Mouse (Mus musculus): ENCODE data around the gene Ccr1. TPM values are rescaled to one million over a fixed set of nuclear protein-coding genes. Genes with fewer than 3 reads are reported as not detected.

Gene Ccr1
- polyA plus RNA-seq, 1 experiment = 1.8 TPM

DNA sequence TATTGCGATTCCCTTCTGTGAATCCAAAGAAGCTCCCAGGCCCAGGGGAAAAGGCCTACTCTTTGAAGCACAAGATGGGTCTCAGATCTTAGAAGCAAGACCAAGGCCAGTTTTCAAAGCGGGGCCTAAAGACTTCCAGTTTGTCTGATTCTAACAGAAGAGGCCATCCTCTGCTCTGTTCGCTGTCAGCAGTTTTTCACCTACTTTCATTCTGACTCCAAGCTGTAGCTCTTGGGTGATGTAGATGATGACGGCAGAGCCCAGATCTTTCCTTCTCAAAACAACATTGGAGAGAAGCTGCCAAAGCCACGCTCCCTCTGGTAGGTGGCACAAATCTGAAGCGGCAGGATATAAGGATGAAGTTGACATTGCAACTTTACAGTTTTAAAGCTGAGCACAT lies 33.1 kb downstream of the Ccr1 start:
- no peak for TF ChIP-seq CTCF (IDR thresholded peaks at IDR 0.05; ENCODE audit: borderline replicate concordance, control insufficient read depth, extremely low read depth, insufficient read depth, low read length, poor library complexity)
- no peak for TF ChIP-seq POLR2A (IDR thresholded peaks at IDR 0.05; ENCODE audit: control insufficient read depth, extremely low read depth, insufficient read depth, low read length, poor library complexity)
- Histone ChIP-seq H3K27ac (ENCODE audit: control insufficient read depth, insufficient read depth, low read length) (no peak overlapping the region), H3K4me1 (replicated peaks; ENCODE audit: control insufficient read depth, insufficient read depth, low read length) (peaks cover 13% of the 10 kb centered on the region), H3K36me3 (ENCODE audit: control insufficient read depth, insufficient read depth, low read length) (no peaks in the 10 kb centered on the region), H3K27me3 (ENCODE audit: control insufficient read depth, insufficient read depth, low read length) (no peaks in the 10 kb centered on the region), H3K4me3 (ENCODE audit: control insufficient read depth, insufficient read depth, low read length) (no peak overlapping the region)
- DNase-seq = no peak
- WGBS = 98% methylated on average over 6 of the region's 6 CpGs

DNA sequence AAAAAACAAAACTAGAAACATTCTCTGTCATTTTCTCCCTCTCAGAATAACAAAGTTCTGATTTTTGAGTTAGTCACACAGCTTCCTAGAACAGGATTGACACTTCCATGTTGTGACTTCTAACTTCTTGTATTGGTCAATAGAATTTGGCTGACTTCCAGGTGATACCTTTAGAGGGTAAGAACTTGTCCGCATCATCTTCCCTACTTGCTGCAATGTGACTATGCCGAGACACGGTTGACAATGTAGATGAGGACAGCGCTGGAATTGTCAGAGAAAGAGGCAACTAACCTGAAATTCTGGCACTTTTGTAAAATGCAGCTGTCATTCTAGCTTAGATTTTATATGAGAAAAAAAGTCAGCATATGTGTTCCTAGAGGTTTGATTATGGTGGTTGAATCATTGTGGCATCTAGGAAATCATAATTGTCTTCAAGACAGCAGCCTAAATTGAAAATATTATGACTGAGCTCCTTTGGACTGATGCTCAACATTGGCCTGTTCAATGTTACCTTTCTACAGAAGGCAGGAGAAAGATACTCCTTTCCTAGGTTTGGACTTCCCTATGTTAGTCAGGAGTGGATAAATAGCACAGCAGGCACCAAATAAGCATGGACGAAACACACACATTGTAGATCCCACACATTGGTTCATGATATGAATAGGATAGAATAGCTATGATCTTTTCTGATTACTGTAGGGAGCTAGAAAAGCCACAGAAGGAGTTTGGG lies 34.6 kb downstream of the Ccr1 start:
- WGBS = 94% methylated on average over 5 of the region's 5 CpGs
- DNase-seq = no peak

DNA sequence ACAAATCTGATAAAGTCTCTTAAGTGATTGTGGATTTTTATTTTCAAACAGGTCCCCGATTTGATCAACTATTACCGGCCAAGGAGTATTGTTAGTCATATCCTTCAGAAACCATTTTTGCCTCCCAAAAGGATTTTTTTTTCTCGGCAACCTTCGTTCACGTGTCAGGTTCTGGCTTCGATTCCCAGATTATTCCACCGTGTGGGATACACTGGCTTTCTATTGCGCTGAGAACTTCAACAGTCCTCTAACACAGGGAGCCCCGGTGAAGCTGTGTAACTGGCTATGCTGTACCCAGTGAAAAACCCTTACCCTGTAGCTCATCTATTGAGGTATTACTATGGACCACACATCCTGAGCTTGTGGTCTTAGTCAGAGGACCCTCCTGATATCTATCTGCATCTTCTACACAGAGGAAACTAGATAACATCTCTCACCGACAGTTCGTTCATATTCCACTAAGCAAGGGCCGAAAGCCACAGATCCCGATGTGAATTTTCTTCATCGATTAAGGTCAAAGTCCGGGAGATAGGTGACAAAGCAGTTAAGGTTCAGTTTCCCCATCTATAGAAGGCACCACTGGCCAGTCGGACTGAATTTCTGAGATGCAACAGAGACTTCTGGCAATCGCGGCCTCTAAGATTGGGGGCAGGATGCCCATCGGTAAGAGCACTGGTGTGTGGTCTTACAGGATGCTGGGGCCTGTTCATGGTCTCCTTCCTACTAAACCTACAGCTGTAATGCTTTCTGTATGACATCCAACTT lies 35.4 kb downstream of the Ccr1 start:
- Histone ChIP-seq H3K27me3 (ENCODE audit: control insufficient read depth, insufficient read depth, low read length) (no peaks in the 10 kb centered on the region), H3K4me3 (ENCODE audit: control insufficient read depth, insufficient read depth, low read length) (no peak overlapping the region), H3K36me3 (ENCODE audit: control insufficient read depth, insufficient read depth, low read length) (no peaks in the 10 kb centered on the region), H3K27ac (ENCODE audit: control insufficient read depth, insufficient read depth, low read length) (no peak overlapping the region), H3K4me1 (replicated peaks; ENCODE audit: control insufficient read depth, insufficient read depth, low read length) (peaks cover 19% of the 10 kb centered on the region)
- no peak for DNase-seq
- TF ChIP-seq CTCF (IDR thresholded peaks at IDR 0.05; ENCODE audit: borderline replicate concordance, control insufficient read depth, extremely low read depth, insufficient read depth, low read length, poor library complexity) = no peak
- TF ChIP-seq POLR2A (IDR thresholded peaks at IDR 0.05; ENCODE audit: control insufficient read depth, extremely low read depth, insufficient read depth, low read length, poor library complexity) = no peak
- 50% methylated on average over 19 of the region's 19 CpGs for WGBS

More for the DNA sequence above, 34.6 kb downstream of the Ccr1 start:
- Histone ChIP-seq H3K27ac (ENCODE audit: control insufficient read depth, insufficient read depth, low read length) (no peak overlapping the region), H3K4me3 (ENCODE audit: control insufficient read depth, insufficient read depth, low read length) (no peak overlapping the region), H3K36me3 (ENCODE audit: control insufficient read depth, insufficient read depth, low read length) (no peaks in the 10 kb centered on the region), H3K4me1 (replicated peaks; ENCODE audit: control insufficient read depth, insufficient read depth, low read length) (peaks cover 17% of the 10 kb centered on the region), H3K27me3 (ENCODE audit: control insufficient read depth, insufficient read depth, low read length) (no peaks in the 10 kb centered on the region)
- TF ChIP-seq CTCF (IDR thresholded peaks at IDR 0.05; ENCODE audit: borderline replicate concordance, control insufficient read depth, extremely low read depth, insufficient read depth, low read length, poor library complexity) (no peak), POLR2A (IDR thresholded peaks at IDR 0.05; ENCODE audit: control insufficient read depth, extremely low read depth, insufficient read depth, low read length, poor library complexity) (no peak)

DNA sequence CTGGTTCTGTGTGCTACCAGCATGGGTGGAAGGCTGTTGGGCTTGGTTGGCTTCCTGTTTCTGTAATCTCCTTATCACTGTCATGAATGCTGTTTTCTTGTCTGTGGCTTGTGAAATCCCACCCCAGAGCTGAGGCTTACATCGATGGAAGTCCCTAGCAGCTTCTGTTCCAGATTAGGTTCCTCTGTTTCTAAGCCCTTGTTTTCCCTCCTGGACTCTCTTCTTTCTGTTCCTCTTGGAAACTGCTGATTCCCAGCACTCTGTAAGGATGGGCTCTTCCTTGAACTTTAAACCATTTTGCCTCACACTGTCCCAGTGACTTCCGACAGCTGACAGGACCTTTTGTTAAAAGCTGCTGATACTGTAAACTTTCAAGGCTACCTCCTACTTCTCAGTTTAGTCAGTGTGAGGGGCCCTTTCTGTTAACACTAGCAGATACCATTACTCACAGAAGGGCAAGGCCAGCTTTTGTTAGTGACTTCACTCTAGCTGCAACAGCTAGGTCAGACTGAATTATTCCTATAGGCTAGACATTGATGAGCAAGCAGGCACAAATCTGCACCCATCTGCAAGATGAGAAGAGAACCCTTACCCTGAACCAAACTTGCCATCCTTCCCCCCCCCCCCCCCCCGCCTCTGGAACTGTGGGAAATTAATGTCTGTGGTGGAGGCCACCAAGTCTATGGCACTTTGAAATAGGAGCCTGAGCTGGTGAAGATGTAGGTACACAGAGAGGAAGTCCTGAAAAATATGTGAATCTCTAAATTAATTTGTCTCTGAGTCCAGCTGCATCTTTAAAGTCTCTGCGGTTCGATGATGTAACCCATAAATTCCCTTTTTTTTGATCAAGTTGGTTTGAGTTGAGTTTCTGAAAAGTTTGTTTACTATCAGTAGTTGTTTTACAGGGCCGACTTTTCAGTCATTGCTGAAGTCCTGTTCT lies 36.5 kb downstream of the Ccr1 start:
- H3K4me3 ChIP-seq (ENCODE audit: control insufficient read depth, insufficient read depth, low read length) = no peak overlapping the region
- no peaks in the 10 kb centered on the region for H3K27me3 ChIP-seq (ENCODE audit: control insufficient read depth, insufficient read depth, low read length)
- TF ChIP-seq CTCF (IDR thresholded peaks at IDR 0.05; ENCODE audit: borderline replicate concordance, control insufficient read depth, extremely low read depth, insufficient read depth, low read length, poor library complexity) (no peak), POLR2A (IDR thresholded peaks at IDR 0.05; ENCODE audit: control insufficient read depth, extremely low read depth, insufficient read depth, low read length, poor library complexity) (no peak)
- DNase-seq = peak; percentile 22
- H3K27ac ChIP-seq (ENCODE audit: control insufficient read depth, insufficient read depth, low read length) = no peak overlapping the region; the same call in 1 of the 2 replicates
- peaks cover 29% of the 10 kb centered on the region for H3K4me1 ChIP-seq (replicated peaks; ENCODE audit: control insufficient read depth, insufficient read depth, low read length)
- 39% methylated on average over 6 of the region's 6 CpGs for WGBS
- H3K36me3 ChIP-seq (ENCODE audit: control insufficient read depth, insufficient read depth, low read length) = no peaks in the 10 kb centered on the region

DNA sequence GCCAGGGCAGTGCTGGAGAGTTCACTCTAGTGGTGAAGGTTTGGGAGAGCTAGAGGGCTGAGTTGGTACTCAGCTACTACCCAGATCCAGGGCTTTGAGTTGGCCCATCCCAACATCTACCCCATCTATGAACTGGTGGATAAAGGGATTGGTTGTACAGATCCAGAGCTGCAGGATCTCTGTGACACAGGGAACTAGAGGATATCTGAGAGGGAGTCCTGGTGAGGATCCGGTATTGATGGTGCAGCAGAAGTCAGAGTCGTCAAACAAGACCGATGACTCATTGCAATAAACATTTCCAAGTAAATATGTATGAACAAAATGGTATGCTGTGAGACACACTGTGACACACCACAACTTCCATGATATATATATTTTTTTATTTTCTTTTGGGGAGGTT lies 37.6 kb downstream of the Ccr1 start:
- TF ChIP-seq POLR2A (IDR thresholded peaks at IDR 0.05; ENCODE audit: control insufficient read depth, extremely low read depth, insufficient read depth, low read length, poor library complexity) (no peak), CTCF (IDR thresholded peaks at IDR 0.05; ENCODE audit: borderline replicate concordance, control insufficient read depth, extremely low read depth, insufficient read depth, low read length, poor library complexity) (no peak)
- Histone ChIP-seq H3K27ac (ENCODE audit: control insufficient read depth, insufficient read depth, low read length) (peak overlapping the region; percentile 0; the same call in 1 of the 2 replicates), H3K27me3 (ENCODE audit: control insufficient read depth, insufficient read depth, low read length) (no peaks in the 10 kb centered on the region), H3K36me3 (ENCODE audit: control insufficient read depth, insufficient read depth, low read length) (no peaks in the 10 kb centered on the region), H3K4me1 (replicated peaks; ENCODE audit: control insufficient read depth, insufficient read depth, low read length) (peaks cover 31% of the 10 kb centered on the region), H3K4me3 (ENCODE audit: control insufficient read depth, insufficient read depth, low read length) (no peak overlapping the region)
- no peak for DNase-seq
- WGBS = 91% methylated on average over 3 of the region's 3 CpGs

DNA sequence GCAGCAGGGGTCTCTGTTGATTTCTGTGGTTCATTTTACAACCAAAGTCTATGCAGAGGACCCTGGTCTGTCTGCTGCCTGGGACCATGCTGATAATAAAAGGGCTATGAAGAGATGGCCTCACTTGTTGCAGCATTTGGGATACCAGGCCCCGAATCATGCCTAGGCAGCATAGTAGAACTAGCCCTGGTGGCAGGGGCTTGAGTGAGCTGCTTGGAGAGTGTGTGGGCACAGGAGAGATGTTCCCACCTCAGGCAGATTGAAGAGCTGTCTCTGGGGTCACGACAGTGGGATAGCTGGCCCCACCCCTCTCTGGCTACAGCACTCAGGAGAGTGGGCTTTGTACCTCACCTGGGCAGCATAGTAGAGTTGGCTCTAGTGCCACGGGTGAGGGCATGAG lies 38.0 kb downstream of the Ccr1 start:
- 75% methylated on average over 3 of the region's 3 CpGs for WGBS
- Histone ChIP-seq H3K27me3 (ENCODE audit: control insufficient read depth, insufficient read depth, low read length) (no peaks in the 10 kb centered on the region), H3K36me3 (ENCODE audit: control insufficient read depth, insufficient read depth, low read length) (no peaks in the 10 kb centered on the region), H3K27ac (ENCODE audit: control insufficient read depth, insufficient read depth, low read length) (peak overlapping the region; percentile 0; the same call in 1 of the 2 replicates), H3K4me1 (replicated peaks; ENCODE audit: control insufficient read depth, insufficient read depth, low read length) (peaks cover 36% of the 10 kb centered on the region), H3K4me3 (ENCODE audit: control insufficient read depth, insufficient read depth, low read length) (no peak overlapping the region)
- no peak for DNase-seq
- TF ChIP-seq CTCF (IDR thresholded peaks at IDR 0.05; ENCODE audit: borderline replicate concordance, control insufficient read depth, extremely low read depth, insufficient read depth, low read length, poor library complexity) (no peak), POLR2A (IDR thresholded peaks at IDR 0.05; ENCODE audit: control insufficient read depth, extremely low read depth, insufficient read depth, low read length, poor library complexity) (no peak)
